Comparison of ENCODE assay signal across 8 mouse cellular contexts in genomic region chr3:35340935-35341800, GRCm38 (mm10).
DNase-seq lines count a peak whose midpoint lies in the region; ATAC-seq and TF ChIP-seq lines count a peak whose summit lies in the region.

No protein-coding gene starts in this region.

- H3K36me3 ChIP-seq in heart, embryonic 14.5 days (ENCODE audit: control insufficient read depth, insufficient read depth, low read length) = no peaks in the 10 kb centered on the region
- H3K36me3 ChIP-seq in midbrain, embryonic 10.5 days = no peaks in the 10 kb centered on the region
- H3K36me3 ChIP-seq in stomach, postnatal 0 days (ENCODE audit: control insufficient read depth, insufficient read depth, low read length) = no peaks in the 10 kb centered on the region

- H3K4me3 ChIP-seq in heart, embryonic 14.5 days (ENCODE audit: control insufficient read depth in 1 of 2, insufficient read depth in 1 of 2, low read depth in 1 of 2, low read length in 2 of 2) = peak overlapping the region; percentile 49 to 51
- peak overlapping the region; percentile 54 for H3K4me3 ChIP-seq in midbrain, embryonic 10.5 days
- H3K4me3 ChIP-seq in stomach, postnatal 0 days (ENCODE audit: low read depth, low read length) = peak overlapping the region; percentile 38

- H3K9me3 ChIP-seq in heart, embryonic 14.5 days (ENCODE audit: control insufficient read depth, low read length) = no peaks in the 10 kb centered on the region
- H3K9me3 ChIP-seq in midbrain, embryonic 10.5 days (replicated peaks) = no peaks in the 10 kb centered on the region
- H3K9me3 ChIP-seq in stomach, postnatal 0 days (ENCODE audit: control insufficient read depth, low read length) = no peaks in the 10 kb centered on the region

- WGBS in heart, embryonic 14.5 days = 3% methylated on average over 22 of the region's 22 CpGs
- WGBS in midbrain, embryonic 10.5 days = 1% methylated on average over 22 of the region's 22 CpGs
- WGBS in stomach, postnatal 0 days = 10% methylated on average over 22 of the region's 22 CpGs

- peak; percentile 14; the same call in 1 of the 2 replicates for TF ChIP-seq CTCF in stomach, postnatal 0 days (IDR thresholded peaks at IDR 0.05; ENCODE audit: low read depth)

- DNase-seq in heart, postnatal 25 days (ENCODE audit: low spot score) = no peak
- peak; percentile 48 for DNase-seq in cerebellum, adult 9-11 months
- peak; percentile 31 to 35 for DNase-seq in layer of hippocampus, postnatal 25 days (ENCODE audit: extremely low spot score in 1 of 2, low spot score in 1 of 2)
- peak; percentile 86 for DNase-seq in midbrain, embryonic 10.5 days (ENCODE audit: low spot score)
- peak; percentile 39 for DNase-seq in stomach, postnatal 0 days (ENCODE audit: low spot score)
- DNase-seq in adrenal gland, adult 2 months = no peak

- no peak for TF ChIP-seq EP300 in stomach, postnatal 0 days (optimal IDR thresholded peaks at IDR 0.05)

- peak overlapping the region; percentile 59 for H3K9ac ChIP-seq in heart, embryonic 14.5 days (ENCODE audit: low read length)
- H3K9ac ChIP-seq in stomach, postnatal 0 days (ENCODE audit: low read length) = peak overlapping the region; percentile 50

- H3K27ac ChIP-seq in heart, embryonic 14.5 days (replicated peaks in 1 of 2; ENCODE audit: control insufficient read depth in 1 of 2, insufficient read depth in 1 of 2, low read depth in 2 of 2, low read length in 2 of 2) = no peak overlapping the region
- H3K27ac ChIP-seq in midbrain, embryonic 10.5 days (replicated peaks) = peak overlapping the region; percentile 95
- no peak overlapping the region for H3K27ac ChIP-seq in stomach, postnatal 0 days (replicated peaks)

- ATAC-seq in heart, embryonic 14.5 days (ENCODE audit: insufficient number of reproducible peaks, insufficient read depth, low FRiP score, low read depth) = no peak
- ATAC-seq in frontal cortex, adult (ENCODE audit: low TSS enrichment) = peak; percentile 48
- no peak; the same call in 1 of the 2 replicates for ATAC-seq in stomach, postnatal 0 days (ENCODE audit: low FRiP score, low TSS enrichment)

- intact Hi-C loops in heart, postnatal 25 days (cut with DNase I) = no loop called here

- peaks cover 7% of the 10 kb centered on the region; the same call in 1 of the 2 replicates for H3K27me3 ChIP-seq in heart, embryonic 14.5 days (ENCODE audit: control insufficient read depth, insufficient read depth, low read length)
- H3K27me3 ChIP-seq in midbrain, embryonic 10.5 days (ENCODE audit: low read depth, poor library complexity, severe bottlenecking) = no peaks in the 10 kb centered on the region
- no peaks in the 10 kb centered on the region for H3K27me3 ChIP-seq in stomach, postnatal 0 days (ENCODE audit: control insufficient read depth, insufficient read depth, low read length)

- H3K4me2 ChIP-seq in heart, embryonic 14.5 days (ENCODE audit: low read length) = peak overlapping the region; percentile 83
- peak overlapping the region; percentile 64 for H3K4me2 ChIP-seq in stomach, postnatal 0 days (replicated peaks; ENCODE audit: low read depth)

- peaks cover 3% of the 10 kb centered on the region in 2 experiments; a peak in 2 of 4 replicates for H3K4me1 ChIP-seq in heart, embryonic 14.5 days (ENCODE audit: control insufficient read depth in 2 of 2, insufficient read depth in 2 of 2, low read length in 2 of 2)
- peaks cover 53% of the 10 kb centered on the region for H3K4me1 ChIP-seq in midbrain, embryonic 10.5 days
- 0 out of 2 replicates have a peak, but pooled peaks cover 4% of the 10 kb centered on the region for H3K4me1 ChIP-seq in stomach, postnatal 0 days (replicated peaks; ENCODE audit: control insufficient read depth, insufficient read depth)

Comparison
In these comparisons a context has a peak if more than half of its experiments do, and no peak if none do; other contexts are left out.
1. DNase-seq: peak in cerebellum, adult 9-11 months (single experiment), layer of hippocampus, postnatal 25 days (2 of 2), midbrain, embryonic 10.5 days (single experiment) and stomach, postnatal 0 days (single experiment); none in heart, postnatal 25 days (single experiment) and adrenal gland, adult 2 months (single experiment).
2. Peak in every context shown above with its lines, with median percentiles within 50 percentile points of each other: H3K4me3 ChIP-seq.